In genomic region chr11:106674612-106675153, GRCm38 (mm10) we compare ENCODE assay signal across 8 mouse cellular contexts.
DNase-seq lines count a peak whose midpoint lies in the region; ATAC-seq and TF ChIP-seq lines count a peak whose summit lies in the region.

No protein-coding gene starts in this region.

- H3K4me1 ChIP-seq in forebrain, embryonic 12.5 days: peaks cover 27% of the 10 kb centered on the region
- peaks cover 18% of the 10 kb centered on the region for H3K4me1 ChIP-seq in lung, embryonic 14.5 days (ENCODE audit: insufficient read depth)
- H3K4me1 ChIP-seq in neural tube, embryonic 15.5 days: peaks cover 26% of the 10 kb centered on the region

- peak; percentile 89 for DNase-seq in CD4-positive helper T cell, adult 2 months (ENCODE audit: low read depth, low spot score)
- DNase-seq in brain, adult 2 months (ENCODE audit: low read depth, low spot score): peak; percentile 89
- peak; percentile 85 to 88 for DNase-seq in heart, postnatal 36 days
- peak; percentile 41 to 54 for DNase-seq in layer of hippocampus, adult 2 months (ENCODE audit: low spot score in 2 of 2)
- DNase-seq in lung, embryonic 14.5 days: peak; percentile 88
- DNase-seq in thymus, adult 18-20 months: peak; percentile 71 to 82

- WGBS in forebrain, embryonic 12.5 days: 2% methylated on average over 9 of the region's 9 CpGs
- 2% methylated on average over 9 of the region's 9 CpGs for WGBS in lung, embryonic 14.5 days
- 1% methylated on average over 9 of the region's 9 CpGs for WGBS in neural tube, embryonic 15.5 days

- peak overlapping the region; percentile 13 for H3K4me2 ChIP-seq in forebrain, embryonic 12.5 days
- peak overlapping the region; percentile 51 for H3K4me2 ChIP-seq in lung, embryonic 14.5 days
- H3K4me2 ChIP-seq in neural tube, embryonic 15.5 days: peak overlapping the region; percentile 42

- H3K36me3 ChIP-seq in forebrain, embryonic 12.5 days (replicated peaks): no peaks in the 10 kb centered on the region
- peaks cover 3% of the 10 kb centered on the region; the same call in 1 of the 2 replicates for H3K36me3 ChIP-seq in lung, embryonic 14.5 days (ENCODE audit: insufficient read depth)
- H3K36me3 ChIP-seq in neural tube, embryonic 15.5 days: no peaks in the 10 kb centered on the region

- no peak for TF ChIP-seq CTCF in layer of hippocampus, adult 2 months (conservative IDR thresholded peaks at IDR 0.05)
- no peak for TF ChIP-seq CTCF in lung, embryonic 14.5 days (IDR thresholded peaks at IDR 0.05; ENCODE audit: low read depth)

- H3K9ac ChIP-seq in forebrain, embryonic 12.5 days: no peak overlapping the region
- peak overlapping the region; percentile 20; the same call in 1 of the 2 replicates for H3K9ac ChIP-seq in lung, embryonic 14.5 days
- no peak overlapping the region for H3K9ac ChIP-seq in neural tube, embryonic 15.5 days (replicated peaks)

- no peaks in the 10 kb centered on the region for H3K9me3 ChIP-seq in forebrain, embryonic 12.5 days
- no peaks in the 10 kb centered on the region for H3K9me3 ChIP-seq in lung, embryonic 14.5 days (ENCODE audit: low read depth, low read length)
- no peaks in the 10 kb centered on the region for H3K9me3 ChIP-seq in neural tube, embryonic 15.5 days (replicated peaks)

- intact Hi-C loops in heart, postnatal 36 days (cut with DNase I): loop anchor here (1.0 kb wide), 1 partner anchor 13 kb away; no protein-coding TSS in a partner anchor

- no peak overlapping the region for H3K4me3 ChIP-seq in forebrain, embryonic 12.5 days (replicated peaks)
- H3K4me3 ChIP-seq in layer of hippocampus, adult 2 months: peak overlapping the region; percentile 37
- peak overlapping the region; percentile 12; the same call in 1 of the 2 replicates for H3K4me3 ChIP-seq in lung, embryonic 14.5 days (ENCODE audit: low read depth, low read length)
- H3K4me3 ChIP-seq in neural tube, embryonic 15.5 days (replicated peaks): no peak overlapping the region

- no peaks in the 10 kb centered on the region for H3K27me3 ChIP-seq in forebrain, embryonic 12.5 days
- H3K27me3 ChIP-seq in lung, embryonic 14.5 days (ENCODE audit: insufficient read depth, low read length): no peaks in the 10 kb centered on the region
- H3K27me3 ChIP-seq in neural tube, embryonic 15.5 days (replicated peaks): no peaks in the 10 kb centered on the region

- peak; percentile 93 for ATAC-seq in forebrain, embryonic 12.5 days (ENCODE audit: low FRiP score)
- ATAC-seq in lung, embryonic 14.5 days (ENCODE audit: insufficient read depth): peak; percentile 85
- peak; percentile 85 for ATAC-seq in neural tube, embryonic 15.5 days (ENCODE audit: low FRiP score)

- H3K27ac ChIP-seq in forebrain, embryonic 12.5 days: peak overlapping the region; percentile 83
- H3K27ac ChIP-seq in layer of hippocampus, adult 2 months: peak overlapping the region; percentile 86
- peak overlapping the region; percentile 60 for H3K27ac ChIP-seq in lung, embryonic 14.5 days (ENCODE audit: low read depth)
- H3K27ac ChIP-seq in neural tube, embryonic 15.5 days (replicated peaks): peak overlapping the region; percentile 74

Comparison
In these comparisons a context has a peak if more than half of its experiments do, and no peak if none do; other contexts are left out.
1. H3K4me3 ChIP-seq: peak in layer of hippocampus, adult 2 months (single experiment) and lung, embryonic 14.5 days (single experiment); none in forebrain, embryonic 12.5 days (single experiment) and neural tube, embryonic 15.5 days (single experiment).
2. Peak in every context shown above with its lines, with median percentiles within 50 percentile points of each other: DNase-seq, ATAC-seq, H3K27ac ChIP-seq and H3K4me2 ChIP-seq.